Mouse (Mus musculus): ENCODE measurements around the gene Scgb2a2. TPM values are rescaled to one million over a fixed set of nuclear protein-coding genes. Genes with fewer than 3 reads are reported as not detected.

The Scgb2a2 gene
- total RNA-seq, 2 experiments from 2014 or later: not detected

Other genes with a start within 250 kb of the Scgb2a2 start
- gene Incenp, start 52.0 kb downstream of the Scgb2a2 start, total RNA-seq (2015; ENCODE audit: low replicate concordance): 111 and 127 TPM in 2 replicates
- gene Incenp, start 52.0 kb downstream of the Scgb2a2 start, total RNA-seq (2017; ENCODE audit: low replicate concordance): 137 and 289 TPM in 2 replicates
- gene Fth1, start 133.0 kb downstream of the Scgb2a2 start, total RNA-seq (2015; ENCODE audit: low replicate concordance): 939 and 1,145 TPM in 2 replicates
- gene Fth1, start 133.0 kb downstream of the Scgb2a2 start, total RNA-seq (2017; ENCODE audit: low replicate concordance): 1,067 and 1,257 TPM in 2 replicates
- not detected in 2 replicates for gene Best1, start 154.1 kb downstream of the Scgb2a2 start, total RNA-seq (2015; ENCODE audit: low replicate concordance)
- gene Best1, start 154.1 kb downstream of the Scgb2a2 start, total RNA-seq (2017; ENCODE audit: low replicate concordance): not detected in 2 replicates
- 263 and 307 TPM in 2 replicates for gene Rab3il1, start 154.1 kb downstream of the Scgb2a2 start, total RNA-seq (2015; ENCODE audit: low replicate concordance)
- 530 and 535 TPM in 2 replicates for gene Rab3il1, start 154.1 kb downstream of the Scgb2a2 start, total RNA-seq (2017; ENCODE audit: low replicate concordance)
- 1.7 and 12.1 TPM in 2 replicates for gene Fads3, start 194.0 kb downstream of the Scgb2a2 start, total RNA-seq (2015; ENCODE audit: low replicate concordance)
- gene Fads3, start 194.0 kb downstream of the Scgb2a2 start, total RNA-seq (2017; ENCODE audit: low replicate concordance): 9.3 and 18.5 TPM in 2 replicates

Measured in erythroblast, adult 5-6 weeks (primary cell).